Mouse (Mus musculus): ENCODE results near the gene Gse1. TPM values are rescaled to one million over a fixed set of nuclear protein-coding genes. Genes with fewer than 3 reads are reported as not detected.

Gene Gse1
- polyA plus RNA-seq, 1 experiment from 2014 or later, result 6.4 TPM

DNA sequence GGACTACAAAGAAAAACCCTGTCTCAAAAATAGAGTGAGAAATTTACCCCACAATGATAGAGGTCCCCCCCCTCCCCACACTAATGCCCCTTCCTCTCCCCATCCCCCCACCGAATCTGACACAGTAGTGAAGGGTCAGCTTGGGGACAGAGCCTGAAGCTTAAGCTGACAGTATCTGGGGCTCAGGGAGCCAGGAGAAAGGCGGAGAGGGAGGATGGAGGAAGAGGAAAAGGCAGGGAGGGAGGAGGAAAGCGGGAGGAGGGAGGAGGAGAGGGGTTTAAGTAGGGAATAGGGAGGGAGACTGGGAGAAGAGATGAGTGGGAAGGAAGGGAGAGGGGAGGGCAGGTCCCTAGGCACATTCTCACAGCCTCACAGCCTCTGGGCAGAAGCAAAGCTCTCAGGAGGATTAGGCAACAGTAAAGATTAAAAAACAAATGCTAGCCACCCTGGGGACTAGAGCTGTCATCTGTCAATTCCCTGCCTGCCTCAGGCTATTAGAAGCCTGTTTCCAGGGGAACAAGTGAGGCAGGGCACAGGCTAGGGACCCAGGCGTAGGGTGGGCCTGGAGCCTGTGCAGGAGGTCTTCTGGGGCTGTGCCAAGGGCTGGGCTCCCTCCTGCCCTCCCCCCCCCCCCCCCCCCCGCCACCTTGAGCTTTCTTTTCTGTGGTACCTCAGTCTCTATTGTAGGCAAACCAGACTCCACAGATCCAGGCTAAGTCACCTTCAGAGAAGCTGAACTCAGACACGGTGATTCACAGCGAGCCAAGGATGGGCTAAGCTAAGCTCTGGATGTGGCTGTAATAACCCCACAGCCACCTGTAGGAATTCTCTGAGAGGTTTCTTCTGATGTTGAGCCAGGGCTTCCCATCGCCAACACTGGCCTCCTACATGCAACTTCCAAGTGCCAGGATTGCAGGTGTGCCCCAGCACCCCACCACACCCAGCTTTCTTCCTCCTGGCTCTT lies 388.7 kb downstream of the Gse1 start:
- H3K27ac ChIP-seq (ENCODE audit: low read depth, low read length), result no peak overlapping the region
- H3K27me3 ChIP-seq (replicated peaks; ENCODE audit: control insufficient read depth, insufficient read depth, low read length), result no peaks in the 10 kb centered on the region
- H3K4me2 ChIP-seq (replicated peaks; ENCODE audit: low read depth), result no peak overlapping the region
- ATAC-seq, result no peak
- no peak overlapping the region for H3K4me3 ChIP-seq (ENCODE audit: low read depth, low read length)
- 57% methylated on average over 7 of the region's 8 CpGs for WGBS
- H3K9me3 ChIP-seq (ENCODE audit: control insufficient read depth), result no peaks in the 10 kb centered on the region
- no peaks in the 10 kb centered on the region for H3K36me3 ChIP-seq (ENCODE audit: control insufficient read depth, insufficient read depth)
- TF ChIP-seq CTCF (IDR thresholded peaks at IDR 0.05; ENCODE audit: low read depth), result no peak
- no peak overlapping the region for H3K9ac ChIP-seq (ENCODE audit: low read depth, low read length)
- no peaks in the 10 kb centered on the region for H3K4me1 ChIP-seq (replicated peaks; ENCODE audit: control insufficient read depth, insufficient read depth, low read length)

DNA sequence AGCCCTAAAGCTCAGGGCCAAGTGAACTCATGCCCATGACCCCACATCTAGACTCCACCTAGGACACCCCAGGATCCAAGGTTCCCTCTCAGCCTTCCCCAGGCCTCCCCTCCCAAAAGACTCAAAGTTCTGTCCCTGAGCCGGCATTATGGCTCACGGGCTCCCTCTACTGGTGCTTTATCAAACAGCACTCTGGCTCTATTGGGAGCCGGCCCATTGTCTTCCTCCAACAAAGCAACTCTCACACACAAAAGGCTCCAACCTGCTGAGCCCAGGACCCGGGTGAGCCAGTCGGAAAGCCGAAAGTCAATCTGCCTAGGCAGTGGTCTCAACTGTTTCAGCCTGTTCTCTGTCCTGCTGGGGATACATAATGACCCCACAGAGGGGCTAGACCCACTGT lies 389.9 kb downstream of the Gse1 start:
- 3% methylated on average over 6 of the region's 6 CpGs for WGBS
- peak; percentile 92 for TF ChIP-seq CTCF (IDR thresholded peaks at IDR 0.05; ENCODE audit: low read depth)

DNA sequence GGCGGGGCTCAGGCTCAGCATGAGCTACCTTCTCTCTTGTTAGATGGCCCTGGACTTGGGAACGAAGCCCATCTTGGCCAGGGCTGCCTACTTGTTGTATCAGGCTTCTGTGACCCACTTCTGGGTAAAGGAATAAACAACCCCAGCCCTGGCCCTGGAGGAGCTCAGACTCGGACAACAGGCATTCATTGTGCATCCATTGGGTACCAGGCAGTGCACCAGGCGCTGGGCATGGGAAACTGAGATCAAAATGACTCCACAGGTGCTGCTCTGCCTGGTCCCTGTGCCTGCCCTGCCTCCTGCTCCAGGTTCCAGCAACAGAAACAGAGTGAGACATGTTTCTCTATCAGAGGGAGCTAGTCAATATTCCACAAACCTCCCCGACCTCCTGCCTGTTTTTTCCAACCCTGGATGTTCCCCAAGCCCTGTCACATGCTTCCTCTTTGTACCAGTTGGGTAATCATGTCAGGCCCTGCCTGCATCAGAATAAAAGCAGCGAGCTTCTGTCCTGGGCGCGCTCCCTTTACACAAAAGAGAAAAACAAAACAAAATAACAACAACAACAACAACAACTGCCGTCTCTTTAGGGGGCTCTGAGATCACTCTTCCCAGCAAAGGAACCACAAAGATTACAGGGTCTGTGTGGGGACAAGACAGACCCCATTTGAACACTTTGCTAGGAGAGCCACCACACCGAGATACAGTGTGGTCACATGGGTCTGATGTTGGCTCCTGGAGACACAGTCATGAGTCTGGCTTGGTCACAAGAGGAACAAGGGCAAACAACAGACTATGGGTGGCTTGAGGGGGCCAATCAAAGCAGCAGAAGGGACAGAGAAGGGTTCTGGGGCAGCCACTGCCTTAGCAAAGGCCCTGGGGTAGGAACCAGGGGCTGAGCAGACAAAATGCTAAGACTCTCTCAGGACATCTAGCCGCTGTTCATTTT lies 391.3 kb downstream of the Gse1 start:
- no peaks in the 10 kb centered on the region for H3K4me1 ChIP-seq (replicated peaks; ENCODE audit: control insufficient read depth, insufficient read depth, low read length)
- no peak overlapping the region for H3K9ac ChIP-seq (ENCODE audit: low read depth, low read length)
- H3K27ac ChIP-seq (ENCODE audit: low read depth, low read length), result no peak overlapping the region
- ATAC-seq, result no peak
- no peaks in the 10 kb centered on the region for H3K27me3 ChIP-seq (replicated peaks; ENCODE audit: control insufficient read depth, insufficient read depth, low read length)
- H3K9me3 ChIP-seq (ENCODE audit: control insufficient read depth), result no peaks in the 10 kb centered on the region
- no peak overlapping the region for H3K4me3 ChIP-seq (ENCODE audit: low read depth, low read length)
- TF ChIP-seq CTCF (IDR thresholded peaks at IDR 0.05; ENCODE audit: low read depth), result no peak
- WGBS, result 74% methylated on average over 11 of the region's 11 CpGs
- H3K4me2 ChIP-seq (replicated peaks; ENCODE audit: low read depth), result no peak overlapping the region
- H3K36me3 ChIP-seq (ENCODE audit: control insufficient read depth, insufficient read depth), result no peaks in the 10 kb centered on the region

More for the DNA sequence above, 389.9 kb downstream of the Gse1 start:
- peak; percentile 51; the same call in 1 of the 2 replicates for ATAC-seq
- H3K4me2 ChIP-seq (replicated peaks; ENCODE audit: low read depth), result no peak overlapping the region
- H3K4me1 ChIP-seq (replicated peaks; ENCODE audit: control insufficient read depth, insufficient read depth, low read length), result no peaks in the 10 kb centered on the region
- H3K27me3 ChIP-seq (replicated peaks; ENCODE audit: control insufficient read depth, insufficient read depth, low read length), result no peaks in the 10 kb centered on the region
- H3K9me3 ChIP-seq (ENCODE audit: control insufficient read depth), result no peaks in the 10 kb centered on the region
- no peak overlapping the region for H3K9ac ChIP-seq (ENCODE audit: low read depth, low read length)
- H3K36me3 ChIP-seq (ENCODE audit: control insufficient read depth, insufficient read depth), result no peaks in the 10 kb centered on the region
- H3K27ac ChIP-seq (ENCODE audit: low read depth, low read length), result no peak overlapping the region
- no peak overlapping the region for H3K4me3 ChIP-seq (ENCODE audit: low read depth, low read length)

DNA sequence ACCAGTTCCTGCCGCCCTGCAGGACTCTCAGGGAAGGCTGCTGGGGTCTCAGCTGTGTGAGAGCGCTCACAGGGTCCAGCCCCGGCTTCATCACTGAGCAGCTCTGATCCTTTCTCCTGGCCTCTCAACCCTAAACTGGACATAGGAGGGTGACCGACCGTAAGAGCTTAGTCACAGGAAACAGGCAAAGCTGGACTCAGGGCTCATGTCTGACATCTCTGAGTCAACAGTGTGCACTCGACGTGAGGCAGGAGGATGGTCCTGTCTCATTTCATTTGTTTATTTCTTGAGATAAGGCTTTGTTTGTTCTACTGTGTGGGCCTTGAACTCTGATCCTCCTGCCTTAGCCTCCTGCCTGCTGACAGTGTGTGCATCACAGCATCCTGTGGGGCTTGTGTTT lies 392.2 kb downstream of the Gse1 start:
- no peak overlapping the region for H3K9ac ChIP-seq (ENCODE audit: low read depth, low read length)
- 44% methylated on average over 7 of the region's 7 CpGs for WGBS

DNA sequence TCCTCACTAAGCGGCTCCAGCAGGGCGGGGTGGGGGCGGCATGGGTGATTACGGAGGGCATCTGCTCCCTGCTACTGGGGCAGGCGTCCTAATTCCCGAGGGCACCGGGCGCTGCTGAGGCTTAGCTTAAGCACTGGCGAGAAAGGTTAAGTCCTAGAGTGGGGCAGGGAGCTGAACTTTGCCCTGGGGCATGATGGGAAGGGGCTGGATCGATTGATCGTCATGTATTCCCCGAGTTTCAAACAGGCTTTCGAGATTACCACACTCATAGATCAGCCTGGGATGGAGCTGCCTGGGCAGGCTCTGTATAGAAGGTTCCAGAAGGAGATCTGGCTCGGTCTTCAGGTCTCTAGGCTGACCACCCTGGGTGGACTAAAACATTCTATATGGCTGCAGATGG lies 393.9 kb downstream of the Gse1 start:
- H3K27me3 ChIP-seq (replicated peaks; ENCODE audit: control insufficient read depth, insufficient read depth, low read length), result no peaks in the 10 kb centered on the region
- H3K27ac ChIP-seq (ENCODE audit: low read depth, low read length), result no peak overlapping the region
- no peak overlapping the region for H3K4me3 ChIP-seq (ENCODE audit: low read depth, low read length)
- no peak for ATAC-seq
- no peaks in the 10 kb centered on the region for H3K9me3 ChIP-seq (ENCODE audit: control insufficient read depth)
- no peak overlapping the region for H3K9ac ChIP-seq (ENCODE audit: low read depth, low read length)
- no peaks in the 10 kb centered on the region for H3K4me1 ChIP-seq (replicated peaks; ENCODE audit: control insufficient read depth, insufficient read depth, low read length)
- 67% methylated on average over 14 of the region's 14 CpGs for WGBS
- no peak for TF ChIP-seq CTCF (IDR thresholded peaks at IDR 0.05; ENCODE audit: low read depth)
- no peak overlapping the region for H3K4me2 ChIP-seq (replicated peaks; ENCODE audit: low read depth)
- H3K36me3 ChIP-seq (ENCODE audit: control insufficient read depth, insufficient read depth), result no peaks in the 10 kb centered on the region

More for the DNA sequence above, 392.2 kb downstream of the Gse1 start:
- no peaks in the 10 kb centered on the region for H3K27me3 ChIP-seq (replicated peaks; ENCODE audit: control insufficient read depth, insufficient read depth, low read length)
- no peak overlapping the region for H3K4me2 ChIP-seq (replicated peaks; ENCODE audit: low read depth)
- no peaks in the 10 kb centered on the region for H3K36me3 ChIP-seq (ENCODE audit: control insufficient read depth, insufficient read depth)
- TF ChIP-seq CTCF (IDR thresholded peaks at IDR 0.05; ENCODE audit: low read depth), result no peak
- no peaks in the 10 kb centered on the region for H3K9me3 ChIP-seq (ENCODE audit: control insufficient read depth)
- H3K4me3 ChIP-seq (ENCODE audit: low read depth, low read length), result no peak overlapping the region
- no peak overlapping the region for H3K27ac ChIP-seq (ENCODE audit: low read depth, low read length)
- no peak for ATAC-seq
- no peaks in the 10 kb centered on the region for H3K4me1 ChIP-seq (replicated peaks; ENCODE audit: control insufficient read depth, insufficient read depth, low read length)

DNA sequence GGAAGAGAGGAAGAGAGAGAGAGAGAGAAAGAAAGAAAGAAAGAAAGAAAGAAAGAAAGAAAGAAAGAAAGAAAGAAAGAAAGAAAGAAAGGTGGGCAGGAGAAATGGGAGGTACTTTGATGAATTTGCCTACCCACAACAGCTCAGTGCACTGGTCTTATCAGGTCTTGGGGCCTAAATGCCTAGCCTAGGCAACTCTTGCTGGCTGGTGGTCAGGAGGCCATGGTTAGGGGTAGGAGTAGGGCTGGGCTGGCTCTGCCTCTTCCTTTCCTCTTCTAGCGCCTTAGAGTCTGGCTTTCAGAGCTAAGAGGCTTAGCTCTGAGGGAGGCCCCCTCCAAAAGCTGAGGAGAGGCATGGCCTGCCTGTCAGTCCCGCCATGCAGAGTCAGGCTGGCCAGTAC lies 395.4 kb downstream of the Gse1 start:
- Histone ChIP-seq H3K36me3 (ENCODE audit: control insufficient read depth, insufficient read depth) (no peaks in the 10 kb centered on the region), H3K9me3 (ENCODE audit: control insufficient read depth) (no peaks in the 10 kb centered on the region), H3K27me3 (replicated peaks; ENCODE audit: control insufficient read depth, insufficient read depth, low read length) (no peaks in the 10 kb centered on the region), H3K4me3 (ENCODE audit: low read depth, low read length) (no peak overlapping the region), H3K4me1 (replicated peaks; ENCODE audit: control insufficient read depth, insufficient read depth, low read length) (no peaks in the 10 kb centered on the region), H3K4me2 (replicated peaks; ENCODE audit: low read depth) (no peak overlapping the region), H3K9ac (ENCODE audit: low read depth, low read length) (no peak overlapping the region), H3K27ac (ENCODE audit: low read depth, low read length) (no peak overlapping the region)
- 47% methylated on average over 2 of the region's 2 CpGs for WGBS
- TF ChIP-seq CTCF (IDR thresholded peaks at IDR 0.05; ENCODE audit: low read depth), result no peak
- no peak for ATAC-seq
